Comparison of ENCODE assay signal across 8 mouse cellular contexts in the genomic region with DNA sequence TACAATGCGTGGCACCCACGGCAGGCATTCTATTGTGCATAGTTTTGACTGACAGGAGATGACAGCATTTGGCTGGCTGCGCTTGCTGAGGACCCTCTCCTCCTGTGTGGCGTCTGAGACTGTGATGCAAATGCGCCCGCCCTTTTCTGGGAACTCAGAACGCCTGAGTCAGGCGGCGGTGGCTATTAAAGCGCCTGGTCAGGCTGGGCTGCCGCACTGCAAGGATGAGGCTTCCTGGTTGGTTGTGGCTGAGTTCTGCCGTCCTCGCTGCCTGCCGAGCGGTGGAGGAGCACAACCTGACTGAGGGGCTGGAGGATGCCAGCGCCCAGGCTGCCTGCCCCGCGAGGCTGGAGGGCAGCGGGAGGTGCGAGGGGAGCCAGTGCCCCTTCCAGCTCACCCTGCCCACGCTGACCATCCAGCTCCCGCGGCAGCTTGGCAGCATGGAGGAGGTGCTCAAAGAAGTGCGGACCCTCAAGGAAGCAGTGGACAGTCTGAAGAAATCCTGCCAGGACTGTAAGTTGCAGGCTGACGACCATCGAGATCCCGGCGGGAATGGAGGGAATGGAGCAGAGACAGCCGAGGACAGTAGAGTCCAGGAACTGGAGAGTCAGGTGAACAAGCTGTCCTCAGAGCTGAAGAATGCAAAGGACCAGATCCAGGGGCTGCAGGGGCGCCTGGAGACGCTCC. TPM values are rescaled to one million over a fixed set of nuclear protein-coding genes. Genes with fewer than 3 reads are reported as not detected.
DNase-seq lines count a peak whose midpoint lies in the region; ATAC-seq lines count a peak whose summit lies in the region.

TSS of gene Fgl2 (plus strand) at position 150 of the 687 bp plus-strand sequence.

- 0 out of 2 replicates have a peak, but pooled peaks cover 4% of the 10 kb centered on the region for H3K27me3 ChIP-seq in hindbrain, embryonic 13.5 days

- intact Hi-C loops in left cerebral cortex, postnatal 10 days (cut with DNase I) = no loop called here

- no peaks in the 10 kb centered on the region for H3K9me3 ChIP-seq in hindbrain, embryonic 13.5 days

- H3K4me1 ChIP-seq in hindbrain, embryonic 13.5 days (replicated peaks) = peaks cover 8% of the 10 kb centered on the region; the same call in 1 of the 2 replicates

- H3K36me3 ChIP-seq in hindbrain, embryonic 13.5 days = no peaks in the 10 kb centered on the region

- peak within 1 kb of the TSS; percentile 95 for H3K4me2 ChIP-seq in hindbrain, embryonic 13.5 days

- ATAC-seq in hindbrain, embryonic 13.5 days (ENCODE audit: low FRiP score) = peak; percentile 96
- ATAC-seq in megakaryocyte, adult 5-6 weeks (ENCODE audit: poor library complexity, severe bottlenecking) = peak; percentile 96

- H3K9ac ChIP-seq in hindbrain, embryonic 13.5 days = peak within 1 kb of the TSS; percentile 78

- DNase-seq in R1 (ENCODE audit: low read depth, low spot score) (peak; percentile 62), MN1 (ENCODE audit: low spot score) (no peak)
- DNase-seq in cerebellum, postnatal 14 days = peak; percentile 61 to 67
- peak; percentile 20 to 23 for DNase-seq in frontal cortex, postnatal 36 days (ENCODE audit: low spot score in 2 of 2)
- peak; percentile 29 to 68 for DNase-seq in left cerebral cortex, postnatal 10 days (ENCODE audit: extremely low spot score in 1 of 2, low spot score in 2 of 2)
- peak; percentile 17 for DNase-seq in right cerebral cortex, adult 18-20 months

- 0 out of 2 replicates have a peak within 1 kb of the TSS, but pooled peaks have one; percentile 6 for H3K27ac ChIP-seq in hindbrain, embryonic 13.5 days

- H3K4me3 ChIP-seq in hindbrain, embryonic 13.5 days = peak within 1 kb of the TSS; percentile 53

- WGBS in hindbrain, embryonic 13.5 days = 4% methylated on average over 31 of the region's 31 CpGs

RNA-seq across cellular contexts. Expression of gene Fgl2, which starts in this region (rescaled TPM):
- polyA plus RNA-seq in hindbrain, embryonic 13.5 days (2015; fragmentation: Nextera tagmentation; extraction: Ambion mirVana) = 4.4 and 4.6 TPM in 2 replicates
- total RNA-seq in left cerebral cortex, postnatal 10 days (2021) = 1 to 10 TPM; 2.0 to 2.1 TPM
- 40.7 and 48.1 TPM in 2 replicates for total RNA-seq in megakaryocyte, adult 5-6 weeks (2015)
- total RNA-seq in megakaryocyte, adult 5-6 weeks (2017) = 47.9 and 49.3 TPM in 2 replicates

Comparison
In these comparisons a context has a peak if more than half of its experiments do, and no peak if none do; other contexts are left out.
1. RNA of gene Fgl2 (total RNA-seq): 40.7 to 49.3 TPM in megakaryocyte, adult 5-6 weeks; 2.0 to 2.1 TPM in left cerebral cortex, postnatal 10 days; every median in the first group is over 10 times any median in the second.